Mouse (Mus musculus): Measurements from ENCODE around the gene Otog.

Gene Otog

GRCm38 (mm10) chr7:46283681-46284080 is 42.9 kb downstream of the Otog start:
- DNase-seq, result peak; percentile 24 to 61

GRCm38 (mm10) chr7:46285161-46285839 is 44.5 kb downstream of the Otog start:
- DNase-seq, result no peak

DNA sequence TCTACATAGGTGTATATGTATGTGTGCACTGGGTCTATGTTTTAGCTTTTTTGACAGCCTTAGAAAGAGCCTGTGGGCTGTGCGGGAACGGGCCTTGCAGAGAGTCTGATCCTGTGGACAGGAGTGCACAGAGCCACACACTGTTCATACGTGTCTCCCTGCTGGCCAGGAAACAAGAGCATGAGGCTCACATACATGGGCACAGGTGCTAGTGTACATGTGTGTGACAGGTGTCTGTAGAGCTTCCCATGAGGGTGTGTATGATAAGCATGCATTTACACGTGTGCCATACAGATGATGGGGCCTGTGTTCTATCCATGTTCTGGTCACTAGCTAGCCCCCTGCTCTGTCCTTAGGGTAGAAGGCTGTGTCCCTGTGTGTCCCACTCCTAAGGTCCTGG is 45.6 kb downstream of the Otog start:
- no peak for DNase-seq

DNA sequence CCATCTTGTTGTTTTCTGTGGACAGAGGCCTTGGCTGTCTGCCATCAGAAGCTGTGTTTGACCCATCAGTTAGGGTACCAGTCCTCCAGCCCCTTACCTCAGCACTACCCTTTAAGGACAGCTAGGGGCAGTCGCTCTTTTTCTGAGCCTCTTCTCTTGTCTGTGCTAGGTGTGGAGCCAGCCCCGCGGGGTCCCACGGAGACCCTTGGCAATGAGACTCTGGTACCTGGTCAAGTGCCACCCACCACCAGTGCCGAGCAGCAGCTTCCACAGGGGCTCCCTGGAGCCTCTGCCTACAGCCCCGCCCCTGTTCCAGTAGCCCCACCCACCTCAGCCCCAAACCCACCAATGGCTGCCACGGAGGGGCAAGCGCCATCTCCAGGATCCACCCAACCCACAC is 46.3 kb downstream of the Otog start:
- no peak for DNase-seq

GRCm38 (mm10) chr7:46296330-46296729 is 55.5 kb downstream of the Otog start:
- DNase-seq, result no peak

DNA sequence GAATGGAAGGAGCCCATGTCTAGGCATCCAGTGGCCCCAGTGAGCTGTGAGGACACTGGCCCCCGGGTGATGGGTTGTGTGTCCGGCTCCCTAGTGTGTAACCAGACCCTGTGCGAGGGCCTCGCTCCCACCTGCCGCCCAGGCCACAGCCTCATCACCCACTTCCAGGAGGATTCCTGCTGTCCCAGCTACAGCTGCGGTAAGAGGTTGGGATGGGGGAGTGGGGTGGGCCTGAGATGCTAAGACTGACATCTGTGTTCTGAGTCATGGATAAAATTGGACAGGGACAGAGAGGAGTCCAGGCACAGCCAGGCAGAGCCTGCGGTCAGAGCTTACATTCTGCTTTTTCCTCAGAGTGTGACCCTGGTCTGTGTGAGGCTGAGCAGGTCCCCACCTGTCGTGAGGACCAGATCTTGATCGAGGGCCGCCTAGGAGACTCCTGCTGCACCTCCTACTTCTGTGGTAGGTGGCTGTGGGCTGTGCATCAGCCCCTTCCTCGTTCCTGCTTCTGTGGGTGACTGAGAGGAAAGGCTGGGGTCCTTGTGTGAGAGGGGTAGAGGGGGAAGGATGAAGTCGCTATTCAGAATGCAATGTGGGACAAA is 60.3 kb downstream of the Otog start:
- no peak for DNase-seq

GRCm38 (mm10) chr7:46313486-46313885 is 72.7 kb downstream of the Otog start:
- no peak for DNase-seq

- DNase-seq, result peak in 1 of 2 experiments; percentile 22
These were observed 73.6 kb downstream of the Otog start for GRCm38 (mm10) chr7:46314220-46315009.

GRCm38 (mm10) chr7:46315692-46316091 is 74.9 kb downstream of the Otog start:
- DNase-seq, result peak; percentile 24 to 31

GRCm38 (mm10) chr7:46316948-46317347 is 76.2 kb downstream of the Otog start:
- peak; percentile 25 to 44 for DNase-seq

GRCm38 (mm10) chr7:46321242-46321641 is 80.5 kb downstream of the Otog start:
- no peak for DNase-seq

GRCm38 (mm10) chr7:46327896-46328295 is 87.1 kb downstream of the Otog start:
- DNase-seq, result no peak

GRCm38 (mm10) chr7:46337397-46337796 is 96.6 kb downstream of the Otog start:
- no peak for DNase-seq

DNA sequence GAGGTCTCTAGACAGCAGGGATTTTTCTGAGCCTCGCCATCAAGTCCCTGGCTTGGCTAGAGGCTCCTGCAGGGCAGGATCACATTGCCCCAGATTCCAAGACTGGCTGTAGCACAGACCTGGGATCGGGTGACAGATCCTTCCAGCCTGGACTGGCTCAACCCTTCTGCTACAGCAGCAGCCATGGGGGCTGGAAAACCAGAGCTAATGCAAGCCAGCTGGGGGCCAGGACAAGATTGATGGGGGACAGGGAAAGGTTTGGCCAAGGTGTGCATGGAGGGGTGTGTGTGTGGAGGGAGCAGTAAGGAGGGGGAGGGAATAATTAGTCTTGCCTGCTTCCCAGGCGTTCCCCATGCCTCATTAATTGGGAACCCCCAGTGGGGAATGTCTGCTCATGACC is 99.0 kb downstream of the Otog start:
- DNase-seq, result no peak

DNA sequence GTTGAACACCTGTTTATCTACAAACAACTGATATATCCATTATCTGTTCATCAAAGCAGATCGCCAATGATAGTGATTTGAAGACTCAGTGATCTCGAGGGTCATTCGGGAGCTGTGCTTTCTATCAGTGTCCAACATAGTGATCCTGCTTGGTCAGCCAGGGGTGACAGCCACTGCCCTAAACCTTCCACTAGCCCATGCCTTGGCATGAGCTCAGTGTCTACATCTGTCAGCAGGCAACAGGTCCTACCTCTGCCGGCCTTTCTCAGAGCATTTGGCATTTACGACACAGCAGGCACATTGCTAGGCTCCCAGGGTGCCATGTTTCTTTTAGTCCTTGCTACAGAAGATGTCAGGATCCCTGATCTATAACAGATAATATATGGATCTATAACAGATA is 99.5 kb downstream of the Otog start:
- no peak for DNase-seq

GRCm38 (mm10) chr7:46341471-46341870 is 100.7 kb downstream of the Otog start:
- DNase-seq, result peak in 1 of 2 experiments; percentile 24

GRCm38 (mm10) chr7:46347692-46348091 is 106.9 kb downstream of the Otog start:
- no peak for DNase-seq

DNA sequence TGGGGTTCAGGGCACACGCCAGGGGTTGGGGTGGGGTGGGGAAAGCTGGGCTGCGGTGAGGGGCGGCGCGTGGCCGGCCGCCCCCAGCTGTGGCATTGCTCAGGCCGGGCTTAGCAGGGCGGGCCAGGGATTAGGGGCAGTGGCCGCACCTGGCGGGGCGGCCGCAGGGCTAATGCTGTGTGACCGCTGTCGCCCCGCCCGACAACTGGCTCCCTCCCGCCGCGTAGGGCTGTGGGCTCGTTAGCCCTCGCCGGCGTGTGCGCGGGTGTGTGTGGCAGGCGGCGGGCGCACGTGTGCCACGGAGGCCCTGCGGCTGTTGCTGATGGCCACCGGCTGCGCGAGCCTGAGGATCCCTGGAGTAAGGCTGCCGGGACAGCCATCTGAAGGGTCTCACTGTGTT is 108.0 kb downstream of the Otog start:
- DNase-seq, result no peak

- DNase-seq, result peak; percentile 52 to 67
These were observed 109.4 kb downstream of the Otog start for GRCm38 (mm10) chr7:46350119-46350702.

GRCm38 (mm10) chr7:46352748-46353147 is 112.0 kb downstream of the Otog start:
- no peak for DNase-seq

GRCm38 (mm10) chr7:46353216-46353615 is 112.4 kb downstream of the Otog start:
- no peak for DNase-seq

- no peak for DNase-seq
These were observed 113.1 kb downstream of the Otog start for GRCm38 (mm10) chr7:46353875-46354274.

All from cerebellum, postnatal 14 days (tissue).